Mouse (Mus musculus) C2C12 (cell line): ENCODE data around the gene Aldh1l1.

Source experiments
- CTCF ChIP-seq: IDR thresholded peaks from one replicate; pipeline ENCODE4 v1.5.1; 2011; ENCODE audit not compliant: control insufficient read depth, insufficient read depth, insufficient read length
- USF1 ChIP-seq: IDR thresholded peaks from one replicate; pipeline ENCODE4 v1.6.1; 2011; ENCODE audit warnings: low read depth, mild to moderate bottlenecking, control low read depth, moderate library complexity

- no peak for TF ChIP-seq CTCF
- TF ChIP-seq USF1, result no peak
Observed at GRCm38 (mm10) chr6:90540520-90540919, 54.3 kb downstream of the Aldh1l1 start.
